Mouse (Mus musculus) lung, embryonic 14.5 days (tissue): ENCODE measurements at regions not wholly inside any gene's neighbourhood (a gene's known extent, or its start where the extent isn't known, plus 50 kb on each side); places are given as distances from the start of the nearest gene placed in this dataset.
"Not testable (repeated sequence)": the region's sequence is repeated elsewhere in the genome, so short reads cannot be mapped to it uniquely, and the experiment has no call there.

Experiments used
- ATAC-seq: fragments of 200-750 bp; cut with Nextera tagmentation; 2 replicates; pipeline ENCODE4 v1.8.0; 2017; ENCODE audit warnings: mild to moderate bottlenecking, moderate TSS enrichment, moderate library complexity; ENCODE audit not compliant: insufficient read depth
- DNase-seq: peaks from one replicate; pipeline ENCODE4 v3.0.0-alpha.2; 2015
- H3K27ac ChIP-seq: fragments of 300-500 bp; sonication (generic); 2 replicates; pipeline ENCODE4 v1.5.1; 2014; ENCODE audit warnings: low read depth, mild to moderate bottlenecking, moderate library complexity
- H3K27me3 ChIP-seq: fragments of 300-500 bp; sonication (generic); 2 replicates; pipeline ENCODE4 v1.6.1; 2014; ENCODE audit warnings: low read length, control low read depth; ENCODE audit not compliant: insufficient read depth
- H3K36me3 ChIP-seq: fragments of 300-500 bp; sonication (generic); 2 replicates; pipeline ENCODE4 v1.6.1; 2014; ENCODE audit warnings: control low read depth; ENCODE audit not compliant: insufficient read depth
- H3K4me1 ChIP-seq: fragments of 300-500 bp; sonication (generic); 2 replicates; pipeline ENCODE4 v1.6.1; 2014; ENCODE audit warnings: antibody characterized with exemption, control low read depth; ENCODE audit not compliant: insufficient read depth
- H3K4me2 ChIP-seq: fragments of 300-500 bp; sonication (generic); 2 replicates; pipeline ENCODE4 v1.6.1; 2014; ENCODE audit warnings: mild to moderate bottlenecking
- H3K4me3 ChIP-seq: fragments of 300-500 bp; sonication (generic); 2 replicates; pipeline ENCODE4 v1.5.1; 2014; ENCODE audit warnings: low read depth, low read length
- H3K9ac ChIP-seq: fragments of 300-500 bp; sonication (generic); 2 replicates; pipeline ENCODE4 v1.6.1; 2014
- H3K9me3 ChIP-seq: fragments of 300-500 bp; sonication (generic); 2 replicates; pipeline ENCODE4 v1.6.1; 2016; ENCODE audit warnings: low read depth, low read length, control low read depth
- CTCF ChIP-seq: IDR thresholded peaks from 2 replicates; pipeline ENCODE4 v1.5.1; 2016; ENCODE audit warnings: antibody characterized with exemption, low read depth
- WGBS: fragments of 180-500 bp; shearing (Covaris S2); extraction: QIAGEN DNeasy Blood & Tissue Kit; methylation state at CpG from one replicate; pipeline ENCODE4 v1.1.7; 2014; 5-methylcytosine and 5-hydroxymethylcytosine counted together

- DNase-seq, result no peak
- Histone ChIP-seq H3K27me3 (no peaks in the 10 kb centered on the region), H3K27ac (no peak overlapping the region), H3K9me3 (no peaks in the 10 kb centered on the region), H3K9ac (no peak overlapping the region), H3K36me3 (no peaks in the 10 kb centered on the region), H3K4me3 (no peak overlapping the region), H3K4me1 (no peaks in the 10 kb centered on the region), H3K4me2 (no peak overlapping the region)
- TF ChIP-seq CTCF, result no peak
- 85% methylated on average over 1 of the region's 1 CpGs for WGBS
- no peak for ATAC-seq
Observed at GRCm38 (mm10) chr13:7007091-7007490, 358.5 kb upstream of the Pfkp start.

- H3K4me3 ChIP-seq, ATAC-seq, H3K27ac ChIP-seq, H3K9me3 ChIP-seq, H3K9ac ChIP-seq, DNase-seq, H3K4me2 ChIP-seq, H3K27me3 ChIP-seq, H3K36me3 ChIP-seq, H3K4me1 ChIP-seq: not testable (repeated sequence)
- 51% methylated on average over 10 of the region's 10 CpGs for WGBS
Observed at GRCm38 (mm10) chr13:6998508-6999278, 350.1 kb upstream of the Pfkp start.

- no peaks in the 10 kb centered on the region for H3K4me1 ChIP-seq
- H3K4me3 ChIP-seq, result no peak overlapping the region
- no peak overlapping the region for H3K4me2 ChIP-seq
- H3K9ac ChIP-seq, result no peak overlapping the region
- no peak for TF ChIP-seq CTCF
- no peak overlapping the region for H3K27ac ChIP-seq
- H3K36me3 ChIP-seq, result no peaks in the 10 kb centered on the region
- H3K27me3 ChIP-seq, result no peaks in the 10 kb centered on the region
- H3K9me3 ChIP-seq, result no peaks in the 10 kb centered on the region
- no peak for ATAC-seq
- 83% methylated on average over 9 of the region's 9 CpGs for WGBS
- no peak for DNase-seq
Observed at GRCm38 (mm10) chr13:6998094-6998493, 349.5 kb upstream of the Pfkp start.

- 59% methylated on average over 12 of the region's 12 CpGs for WGBS
- no peak overlapping the region for H3K4me2 ChIP-seq
- DNase-seq, result no peak
- no peaks in the 10 kb centered on the region for H3K4me1 ChIP-seq
- no peaks in the 10 kb centered on the region for H3K36me3 ChIP-seq
- no peaks in the 10 kb centered on the region for H3K27me3 ChIP-seq
- H3K9ac ChIP-seq, result no peak overlapping the region
- no peaks in the 10 kb centered on the region for H3K9me3 ChIP-seq
- H3K4me3 ChIP-seq, result no peak overlapping the region
- no peak for ATAC-seq
- no peak overlapping the region for H3K27ac ChIP-seq
- TF ChIP-seq CTCF, result no peak
Observed at GRCm38 (mm10) chr13:6992323-6992994, 343.9 kb upstream of the Pfkp start.

GRCm38 (mm10) chr13:6991714-6992113, 343.1 kb upstream of the Pfkp start:
- Histone ChIP-seq H3K36me3 (no peaks in the 10 kb centered on the region), H3K4me2 (no peak overlapping the region), H3K27me3 (no peaks in the 10 kb centered on the region), H3K9me3 (no peaks in the 10 kb centered on the region), H3K4me1 (no peaks in the 10 kb centered on the region), H3K4me3 (no peak overlapping the region), H3K27ac (no peak overlapping the region), H3K9ac (no peak overlapping the region)
- DNase-seq (no peak), ATAC-seq (no peak)
- no peak for TF ChIP-seq CTCF
- 59% methylated on average over 2 of the region's 2 CpGs for WGBS

- Histone ChIP-seq H3K27ac (no peak overlapping the region), H3K36me3 (no peaks in the 10 kb centered on the region), H3K9me3 (no peaks in the 10 kb centered on the region), H3K9ac (no peak overlapping the region), H3K4me1 (no peaks in the 10 kb centered on the region), H3K4me2 (no peak overlapping the region), H3K27me3 (no peaks in the 10 kb centered on the region), H3K4me3 (no peak overlapping the region)
- ATAC-seq (no peak), DNase-seq (peak; percentile 2)
- TF ChIP-seq CTCF, result no peak
- WGBS, result 47% methylated on average over 23 of the region's 23 CpGs
Observed at GRCm38 (mm10) chr13:6985012-6985996, 336.7 kb upstream of the Pfkp start.

- Histone ChIP-seq H3K4me3 (no peak overlapping the region), H3K4me1 (no peaks in the 10 kb centered on the region), H3K27me3 (no peaks in the 10 kb centered on the region), H3K36me3 (no peaks in the 10 kb centered on the region), H3K9me3 (no peaks in the 10 kb centered on the region), H3K27ac (no peak overlapping the region), H3K4me2 (no peak overlapping the region), H3K9ac (no peak overlapping the region)
- DNase-seq (no peak), ATAC-seq (no peak)
- WGBS, result 72% methylated on average over 3 of the region's 3 CpGs
- no peak for TF ChIP-seq CTCF
Observed at GRCm38 (mm10) chr13:6955713-6956112, 307.1 kb upstream of the Pfkp start.
